Mouse (Mus musculus): Measurements from ENCODE around the gene Cbr1. TPM values are rescaled to one million over a fixed set of nuclear protein-coding genes. Genes with fewer than 3 reads are reported as not detected.

Gene Cbr1
- total RNA-seq (2023): 23.9 TPM

DNA sequence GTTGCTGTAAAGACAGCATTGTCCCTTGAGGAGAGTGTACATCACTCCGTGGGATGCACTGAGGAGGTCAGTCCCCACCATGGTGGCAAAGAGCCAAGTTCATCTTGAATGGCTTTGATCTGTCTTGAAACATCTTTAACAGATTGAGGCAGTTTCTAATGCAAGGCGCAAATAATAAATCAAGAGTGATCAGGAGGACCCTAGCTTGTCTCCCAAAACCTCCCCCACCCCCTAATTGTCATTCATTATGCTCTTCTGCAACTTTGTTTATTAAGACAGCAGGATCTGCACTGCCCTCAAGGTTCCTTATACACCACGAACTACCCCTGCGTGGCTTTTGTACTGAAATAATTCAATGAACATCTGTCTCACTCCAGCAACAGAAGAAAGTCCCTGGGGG, at the start of gene Cbr1:
TSS of gene Cbr1 (plus strand) at position 301 of the 400 bp plus-strand sequence.

DNA sequence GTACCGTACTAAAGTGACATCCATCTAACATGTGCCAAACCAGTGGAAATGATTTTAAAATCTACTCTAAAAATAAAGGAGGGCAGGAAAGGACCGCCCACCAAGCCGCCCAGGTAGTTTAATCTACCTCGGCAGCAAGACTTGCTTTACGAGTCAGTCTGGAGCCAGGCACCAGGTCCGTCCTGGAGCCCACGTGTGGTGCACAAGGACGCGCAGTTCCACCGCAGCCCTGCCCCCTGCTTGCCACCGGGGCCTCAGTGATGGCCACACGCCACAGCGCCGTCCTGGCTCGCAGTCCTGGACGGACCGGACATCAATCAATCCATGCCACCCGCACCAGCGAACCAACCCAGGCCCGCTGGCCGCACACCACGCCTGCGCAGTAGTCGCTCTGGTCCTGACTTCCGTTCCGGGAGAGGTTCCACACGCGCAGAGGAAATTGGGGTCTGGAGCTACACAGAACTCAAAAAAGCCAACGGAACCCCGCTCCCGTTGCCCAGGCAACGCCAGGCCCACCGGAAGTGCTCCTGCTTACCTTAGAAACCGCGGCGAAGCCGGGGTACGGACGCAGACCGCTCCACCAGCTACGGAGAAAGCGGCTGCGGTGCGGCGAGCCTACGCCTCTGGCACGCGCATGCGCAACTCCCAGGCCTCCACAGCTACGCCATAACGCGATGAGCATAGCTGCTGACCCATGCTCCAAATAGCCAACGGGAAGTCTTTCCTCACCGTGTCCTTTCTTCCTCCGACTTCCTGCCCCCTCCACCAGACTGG, 2.0 kb upstream of the Cbr1 start, which contains the start of gene Setd4:
TSS of gene Setd4 (minus strand) at position 625 of the 774 bp plus-strand sequence.

DNA sequence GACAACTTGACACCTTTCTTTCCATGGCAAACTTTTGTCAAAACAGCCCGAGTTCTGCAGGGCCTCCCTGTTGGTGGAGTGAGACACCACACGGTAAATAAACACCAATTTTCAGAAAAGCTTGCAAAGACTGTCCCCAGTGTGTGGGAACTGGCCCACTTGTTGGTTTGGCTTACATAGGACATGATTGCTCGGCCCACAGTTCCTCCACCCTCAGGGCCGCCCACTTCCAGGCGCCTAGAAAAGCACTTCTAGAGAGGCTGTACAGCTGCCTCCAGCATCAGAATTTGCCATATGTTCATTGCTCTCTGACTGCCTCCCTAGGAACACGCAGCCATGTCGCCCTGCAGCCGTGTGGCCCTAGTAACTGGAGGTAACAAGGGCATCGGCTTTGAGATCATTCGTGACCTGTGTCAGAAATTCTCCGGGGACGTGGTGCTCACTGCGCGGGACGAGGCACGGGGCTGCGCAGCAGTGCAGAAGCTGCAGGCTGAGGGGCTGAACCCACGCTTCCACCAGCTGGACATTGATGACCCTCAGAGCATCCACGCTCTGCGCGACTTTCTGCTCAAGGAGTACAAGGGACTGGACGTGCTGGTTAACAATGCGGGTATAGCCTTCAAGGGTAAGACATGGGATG, 22.2 kb downstream of the Cbr1 start, which contains the start of gene Gm5678:
TSS of gene Gm5678 (plus strand) at position 337 of the 640 bp plus-strand sequence.

Other genes starting within 250 kb of the Cbr1 start
- gene Setd4, start 1.8 kb upstream of the Cbr1 start, total RNA-seq (2023): 23.0 TPM
- 1.1 TPM for gene Gm5678, start 22.2 kb downstream of the Cbr1 start, total RNA-seq (2023)
- gene Cbr3, start 77.4 kb downstream of the Cbr1 start, total RNA-seq (2023): not detected
- 56.6 TPM for gene Dop1b, start 106.1 kb downstream of the Cbr1 start, total RNA-seq (2023)
- 122 TPM for gene Morc3, start 226.3 kb downstream of the Cbr1 start, total RNA-seq (2023)

All from CD8-positive naive resting alpha-beta T cell, adult 57 days (primary cell).